Mouse (Mus musculus): Measurements from ENCODE around the gene Iqcb1.

- TF ChIP-seq CTCF (IDR thresholded peaks at IDR 0.05; ENCODE audit: insufficient read depth, low read depth, low read length) (no peak), POLR2A (IDR thresholded peaks at IDR 0.05; ENCODE audit: insufficient read depth, low read depth, low read length) (no peak)
Observed at GRCm38 (mm10) chr16:36890559-36890958, 62.4 kb downstream of the Iqcb1 start.
